Mouse (Mus musculus) monocyte, adult 5-6 weeks (primary cell): ENCODE data around the gene Gm44502. TPM values are rescaled to one million over a fixed set of nuclear protein-coding genes. Genes with fewer than 3 reads are reported as not detected.

Source experiments
- ATAC-seq: fragments of 153-309, 156-312 bp; replicated peaks from 2 replicates; pipeline ENCODE4 v1.8.0; 2017; ENCODE audit warnings: mild to moderate bottlenecking; ENCODE audit not compliant: low TSS enrichment, insufficient number of reproducible peaks, severe bottlenecking, poor library complexity, low FRiP score
- total RNA-seq: library from RNA; stranded (forward); fragments of 200-1000, 200-491, 200-594 nt; gene quantifications from 3 replicates; pipeline ENCODE4 v1.2.3, GENCODE M21; 2017

The Gm44502 gene
- total RNA-seq = 0.76 to 1.2 TPM in 2 of 3 replicates, not detected in the other

GRCm38 (mm10) chr15:89429352-89430221, at the start of gene Gm44502, which contains the start of the genes C730034F03Rik and Chkb:
Gene Gm44502 (minus strand): TSS chr15:89429696.
Gene C730034F03Rik (plus strand): TSS chr15:89429589.
Gene Chkb (minus strand): TSS chr15:89429908.
- peak; percentile 91 for ATAC-seq

- no peak for ATAC-seq
These were observed 49.1 kb upstream of the Gm44502 start for GRCm38 (mm10) chr15:89478622-89479021.

GRCm38 (mm10) chr15:89477806-89478205, 48.3 kb upstream of the Gm44502 start:
- no peak for ATAC-seq

- no peak for ATAC-seq
These were observed 47.6 kb upstream of the Gm44502 start, which contains the start of gene Arsa for GRCm38 (mm10) chr15:89477091-89477491. Gene Arsa (minus strand): TSS chr15:89477425.

- ATAC-seq = no peak
These were observed 46.9 kb upstream of the Gm44502 start for GRCm38 (mm10) chr15:89476475-89476815.

- ATAC-seq = peak; percentile 92
These were observed 46.3 kb upstream of the Gm44502 start for GRCm38 (mm10) chr15:89475611-89476474.

GRCm38 (mm10) chr15:89475293-89475600, 45.8 kb upstream of the Gm44502 start:
- no peak for ATAC-seq

- ATAC-seq = no peak
These were observed 45.2 kb upstream of the Gm44502 start for GRCm38 (mm10) chr15:89474596-89475292.

GRCm38 (mm10) chr15:89473921-89474320, 44.4 kb upstream of the Gm44502 start:
- ATAC-seq = no peak

- ATAC-seq = no peak
These were observed 43.9 kb upstream of the Gm44502 start for GRCm38 (mm10) chr15:89473370-89473769.

GRCm38 (mm10) chr15:89471476-89471875, 42.0 kb upstream of the Gm44502 start:
- no peak for ATAC-seq

GRCm38 (mm10) chr15:89468577-89468976, 39.1 kb upstream of the Gm44502 start:
- 0 out of 2 replicates have a peak, but pooled peaks have one; percentile 53 for ATAC-seq

- ATAC-seq = no peak
These were observed 35.6 kb upstream of the Gm44502 start for GRCm38 (mm10) chr15:89465052-89465451.

- no peak for ATAC-seq
These were observed 34.1 kb upstream of the Gm44502 start for GRCm38 (mm10) chr15:89463334-89464235.

GRCm38 (mm10) chr15:89462176-89462575, 32.7 kb upstream of the Gm44502 start:
- no peak for ATAC-seq

- ATAC-seq = no peak
These were observed 31.8 kb upstream of the Gm44502 start for GRCm38 (mm10) chr15:89461321-89461720.

- no peak for ATAC-seq
These were observed 30.8 kb upstream of the Gm44502 start for GRCm38 (mm10) chr15:89460298-89460697.

- ATAC-seq = no peak
These were observed 30.3 kb upstream of the Gm44502 start for GRCm38 (mm10) chr15:89459821-89460220.
